ENCODE assay signal across 25 mouse cellular contexts in genomic region chr4:106113747-106114146, GRCm38 (mm10).
A peak's percentile ranks its signal among the peaks of the same experiment; 100 is the strongest.
DNase-seq lines count a peak whose midpoint lies in the region; ATAC-seq and TF ChIP-seq lines count a peak whose summit lies in the region.
"Had no signal": no experiment of that assay in that cellular context is flagged by ENCODE, and none has a peak within 500 bp of the region (broad histone marks: within the 10 kb centered on the region; RNA-seq: fewer than 3 reads in every experiment).

No protein-coding gene starts in this region.

- no peak for TF ChIP-seq CTCF in lung, adult 2 months (IDR thresholded peaks at IDR 0.05; ENCODE audit: insufficient read depth, low read length)

- no peak for TF ChIP-seq POLR2A in lung, adult 2 months (IDR thresholded peaks at IDR 0.05; ENCODE audit: borderline replicate concordance, extremely low read depth, low read depth, low read length)

- no peak overlapping the region for H3K9ac ChIP-seq in lung, embryonic 15.5 days
- H3K9ac ChIP-seq in stomach, embryonic 15.5 days, result no peak overlapping the region
- H3K9ac ChIP-seq: embryonic facial prominence, embryonic 13.5 days; forebrain, embryonic 12.5 days; forebrain, embryonic 15.5 days; hindbrain, embryonic 12.5 days; hindbrain, embryonic 15.5 days had no signal

- H3K36me3 ChIP-seq in lung, embryonic 15.5 days, result no peaks in the 10 kb centered on the region
- no peaks in the 10 kb centered on the region for H3K36me3 ChIP-seq in stomach, embryonic 15.5 days
- H3K36me3 ChIP-seq: embryonic facial prominence, embryonic 10.5 days; embryonic facial prominence, embryonic 13.5 days; forebrain, embryonic 12.5 days; forebrain, embryonic 15.5 days; heart, embryonic 10.5 days; hindbrain, embryonic 12.5 days; hindbrain, embryonic 15.5 days had no signal

- peak overlapping the region; percentile 64 for H3K27ac ChIP-seq in lung, embryonic 15.5 days
- peak overlapping the region; percentile 38; the same call in 1 of the 2 replicates for H3K27ac ChIP-seq in stomach, embryonic 15.5 days
- H3K27ac ChIP-seq: embryonic facial prominence, embryonic 10.5 days; embryonic facial prominence, embryonic 13.5 days; forebrain, embryonic 12.5 days; forebrain, embryonic 15.5 days; heart, adult 2 months; heart, embryonic 10.5 days; hindbrain, embryonic 12.5 days; hindbrain, embryonic 15.5 days had no signal

- H3K4me1 ChIP-seq in lung, embryonic 15.5 days, result peaks cover 4% of the 10 kb centered on the region; the same call in 1 of the 2 replicates
- no peaks in the 10 kb centered on the region; the same call in 1 of the 2 replicates for H3K4me1 ChIP-seq in lung, adult 2 months (ENCODE audit: control insufficient read depth, insufficient read depth, low read length)
- no peaks in the 10 kb centered on the region for H3K4me1 ChIP-seq in stomach, embryonic 15.5 days
- H3K4me1 ChIP-seq: forebrain, embryonic 12.5 days; forebrain, embryonic 15.5 days; heart, embryonic 10.5 days; hindbrain, embryonic 12.5 days; hindbrain, embryonic 15.5 days had no signal

- no peak for DNase-seq in lung, adult 18-20 months
- DNase-seq in lung, postnatal 36 days, result peak; percentile 24
- DNase-seq in lung, adult 2 months, result no peak
- no peak for DNase-seq in layer of hippocampus, postnatal 36 days
- no peak for DNase-seq in urinary bladder, postnatal 10 days (ENCODE audit: low spot score)
- DNase-seq: adrenal gland, adult 2 months; adrenal gland, postnatal 14 days; cerebellum, adult 11 months; cerebellum, adult 8-10 months; cerebellum, postnatal 10 days; cerebellum, postnatal 36 days; embryo, embryonic 11 days; gastrocnemius, postnatal 25 days; heart, adult 2 months had no signal

- H3K4me3 ChIP-seq in lung, embryonic 15.5 days, result no peak overlapping the region
- no peak overlapping the region for H3K4me3 ChIP-seq in lung, adult 2 months (replicated peaks; ENCODE audit: extremely low read depth, low read depth, low read length)
- no peak overlapping the region for H3K4me3 ChIP-seq in stomach, embryonic 15.5 days (replicated peaks)
- H3K4me3 ChIP-seq: embryonic facial prominence, embryonic 10.5 days; embryonic facial prominence, embryonic 13.5 days; erythroblast, embryonic 14.5 days; forebrain, embryonic 12.5 days; forebrain, embryonic 15.5 days; heart, adult 2 months; heart, embryonic 10.5 days; hindbrain, embryonic 12.5 days; hindbrain, embryonic 15.5 days had no signal

- ATAC-seq in lung, embryonic 15.5 days (ENCODE audit: borderline replicate concordance, extremely low read depth, low FRiP score, low TSS enrichment), result no peak
- ATAC-seq in stomach, embryonic 15.5 days (ENCODE audit: insufficient read depth, low FRiP score, low read depth), result no peak
- ATAC-seq: CD4-positive, CD25-positive, alpha-beta regulatory T cell, adult 4 months; forebrain, embryonic 15.5 days had no signal

- no peaks in the 10 kb centered on the region for H3K9me3 ChIP-seq in lung, embryonic 15.5 days
- no peaks in the 10 kb centered on the region for H3K9me3 ChIP-seq in stomach, embryonic 15.5 days
- H3K9me3 ChIP-seq: embryonic facial prominence, embryonic 10.5 days; embryonic facial prominence, embryonic 13.5 days; forebrain, embryonic 12.5 days; forebrain, embryonic 15.5 days; heart, embryonic 10.5 days; hindbrain, embryonic 12.5 days; hindbrain, embryonic 15.5 days had no signal

- H3K4me2 ChIP-seq in lung, embryonic 15.5 days, result no peak overlapping the region
- no peak overlapping the region for H3K4me2 ChIP-seq in stomach, embryonic 15.5 days
- H3K4me2 ChIP-seq: embryonic facial prominence, embryonic 13.5 days; forebrain, embryonic 12.5 days; forebrain, embryonic 15.5 days; hindbrain, embryonic 12.5 days; hindbrain, embryonic 15.5 days had no signal

- no peaks in the 10 kb centered on the region for H3K27me3 ChIP-seq in lung, embryonic 15.5 days
- no peaks in the 10 kb centered on the region for H3K27me3 ChIP-seq in stomach, embryonic 15.5 days (replicated peaks)
- H3K27me3 ChIP-seq: embryonic facial prominence, embryonic 13.5 days; forebrain, embryonic 12.5 days; forebrain, embryonic 15.5 days; hindbrain, embryonic 12.5 days; hindbrain, embryonic 15.5 days had no signal
